Mouse (Mus musculus) cerebellum, adult 2 months (tissue): ENCODE measurements at regions not wholly inside any gene's neighbourhood (a gene's known extent, or its start where the extent isn't known, plus 50 kb on each side); places are given as distances from the start of the nearest gene placed in this dataset.

Experiments used
- DNase-seq, 2 experiments: peaks; one replicate each; pipeline ENCODE4 v3.0.0; 2021
- H3K27ac ChIP-seq: fragments of 200-500 bp; 2 replicates; pipeline ENCODE4 v1.5.1; 2012; ENCODE audit warnings: low read length, control low read depth, inconsistent platforms; ENCODE audit not compliant: insufficient read depth
- H3K27me3 ChIP-seq: fragments of 200-500 bp; 2 replicates; pipeline ENCODE4 v1.6.1; 2012; ENCODE audit warnings: inconsistent platforms, mild to moderate bottlenecking, low read length, moderate library complexity; ENCODE audit not compliant: control insufficient read depth, insufficient read depth
- H3K4me1 ChIP-seq: fragments of 200-500 bp; 2 replicates; pipeline ENCODE4 v1.6.1; 2011; ENCODE audit warnings: low read length; ENCODE audit not compliant: control insufficient read depth, insufficient read depth
- H3K4me3 ChIP-seq: fragments of 200-500 bp; replicated peaks from 2 replicates; pipeline ENCODE3; 2011; ENCODE audit warnings: mild to moderate bottlenecking, low read depth, low read length, control low read depth; ENCODE audit not compliant: insufficient read depth
- CTCF ChIP-seq: fragments of 200-500 bp; IDR thresholded peaks from 2 replicates; pipeline ENCODE4 v1.5.1; 2011; ENCODE audit warnings: low read depth, mild to moderate bottlenecking, control low read depth, low read length, moderate library complexity, borderline replicate concordance; ENCODE audit not compliant: insufficient read depth
- POLR2A ChIP-seq: fragments of 200-500 bp; IDR thresholded peaks from 2 replicates; pipeline ENCODE4 v1.6.1; 2011; ENCODE audit warnings: low read length, control low read depth, borderline replicate concordance; ENCODE audit not compliant: insufficient read depth
- WGBS: fragments of 180-500 bp; shearing (Covaris S2); methylation state at CpG from one replicate; pipeline ENCODE4 v1.1.7; 2018; 5-methylcytosine and 5-hydroxymethylcytosine counted together

DNA sequence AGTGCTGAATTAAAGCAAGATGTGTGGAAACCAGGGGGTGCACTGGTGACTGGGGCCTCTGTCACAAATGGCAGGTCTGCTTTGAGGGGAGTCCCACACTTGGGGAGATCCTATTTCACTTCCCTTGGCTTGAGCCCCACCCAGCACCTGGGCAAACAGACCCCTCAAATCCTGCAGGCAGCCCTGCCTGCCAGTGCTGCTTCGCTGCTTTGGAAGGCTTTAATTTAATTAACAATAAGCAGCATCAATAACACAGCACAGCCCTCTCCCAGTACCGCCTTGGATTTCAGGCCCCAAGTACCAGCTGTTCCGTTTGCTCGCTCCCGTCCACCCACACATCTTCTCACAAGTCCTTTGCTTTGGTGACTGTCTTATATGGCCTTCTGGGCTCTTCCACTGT lies 193.6 kb downstream of the Ackr3 start:
- 56% methylated on average over 5 of the region's 5 CpGs for WGBS
- no peaks in the 10 kb centered on the region for H3K27me3 ChIP-seq
- no peak overlapping the region for H3K4me3 ChIP-seq
- H3K27ac ChIP-seq = no peak overlapping the region
- TF ChIP-seq POLR2A (no peak), CTCF (no peak)
- no peaks in the 10 kb centered on the region for H3K4me1 ChIP-seq
- no peak for DNase-seq

DNA sequence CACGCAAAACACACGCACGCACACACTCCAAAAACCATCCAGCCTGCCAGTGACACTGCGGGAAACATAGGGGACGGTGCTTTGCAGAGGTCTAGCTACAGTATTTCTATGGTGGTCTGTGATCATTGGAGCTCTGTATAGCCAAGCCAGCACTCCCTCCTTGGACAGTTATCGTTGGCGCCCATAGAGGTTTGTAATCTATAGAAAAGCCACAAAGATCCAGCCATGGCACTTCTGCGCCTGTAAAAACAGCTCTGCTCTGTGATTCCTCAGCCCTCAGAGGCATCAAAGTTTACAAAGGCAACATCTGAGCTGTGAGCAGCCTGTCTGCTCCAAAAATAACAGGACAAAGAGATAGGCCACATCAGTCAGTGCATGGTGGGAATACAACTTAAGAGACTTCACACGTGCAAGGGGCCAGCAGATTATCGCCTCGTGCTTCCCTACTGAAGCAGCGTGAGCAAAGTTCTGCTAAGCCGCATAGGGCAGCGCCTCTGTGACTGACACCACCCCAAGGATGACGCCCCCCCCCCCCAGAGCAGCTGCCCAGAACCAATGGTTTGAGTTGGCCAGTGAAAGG lies 194.7 kb downstream of the Ackr3 start:
- Histone ChIP-seq H3K27me3 (no peaks in the 10 kb centered on the region), H3K4me3 (no peak overlapping the region), H3K27ac (no peak overlapping the region), H3K4me1 (no peaks in the 10 kb centered on the region)
- TF ChIP-seq POLR2A (no peak), CTCF (no peak)
- no peak for DNase-seq
- 94% methylated on average over 15 of the region's 15 CpGs for WGBS

DNA sequence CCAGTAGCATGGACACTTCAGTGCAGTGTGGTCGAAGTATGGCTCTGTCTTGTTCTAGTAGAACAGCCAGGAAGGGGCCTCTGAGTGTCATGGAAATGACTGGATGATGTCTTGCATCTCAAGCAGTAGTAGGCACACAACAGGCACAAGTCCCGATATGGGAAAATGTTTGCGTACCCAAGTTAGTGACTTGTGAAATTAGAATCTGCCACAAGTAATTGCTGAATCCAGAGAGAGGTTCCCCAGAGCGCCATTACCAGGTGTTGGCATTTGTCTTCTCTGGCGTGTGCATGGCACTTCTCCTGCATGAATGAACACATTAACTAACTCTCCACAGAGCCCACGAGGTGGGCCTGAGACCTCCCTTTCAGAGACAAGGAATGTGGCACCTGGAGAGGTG lies 199.3 kb downstream of the Ackr3 start:
- no peak overlapping the region for H3K27ac ChIP-seq
- DNase-seq = no peak
- TF ChIP-seq CTCF (no peak), POLR2A (no peak)
- H3K4me1 ChIP-seq = no peaks in the 10 kb centered on the region
- 50% methylated on average over 6 of the region's 6 CpGs for WGBS
- no peaks in the 10 kb centered on the region for H3K27me3 ChIP-seq
- no peak overlapping the region for H3K4me3 ChIP-seq

DNA sequence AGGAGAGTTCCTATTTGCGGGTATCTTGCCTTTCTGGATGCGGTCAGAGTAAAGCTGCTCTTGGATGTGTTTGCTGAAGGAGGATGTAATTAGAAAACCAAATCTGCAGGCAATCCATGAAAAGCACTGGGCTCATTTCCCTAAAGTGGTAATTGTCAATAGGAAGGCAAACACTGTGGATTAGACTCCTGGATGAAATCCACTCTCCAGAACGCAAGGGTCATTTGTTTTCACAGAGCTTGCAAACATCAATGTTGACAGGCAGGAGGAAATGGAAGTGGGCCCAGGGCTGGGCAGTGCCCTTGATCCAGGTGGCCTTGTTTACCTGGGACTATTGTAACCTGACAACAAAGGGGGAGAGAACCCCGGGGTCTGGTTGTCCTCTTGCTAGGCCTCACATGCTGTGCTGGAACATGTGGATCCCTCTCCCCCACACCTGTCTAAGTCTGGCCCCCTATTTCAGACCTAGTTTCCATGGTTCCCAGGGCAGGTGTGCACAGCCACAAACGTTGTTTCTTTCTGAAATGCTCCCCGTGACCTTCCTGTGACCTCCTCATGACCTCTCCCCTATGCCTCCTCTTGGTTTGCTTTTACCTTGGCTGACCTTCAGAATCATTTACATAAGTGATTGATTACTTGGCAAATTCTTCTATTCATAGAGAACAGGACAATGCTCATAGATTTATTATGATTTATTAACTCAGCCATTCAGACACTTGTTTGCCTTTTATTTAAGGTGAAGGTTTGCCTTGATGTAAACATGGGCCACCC lies 197.9 kb upstream of the Cops8 start:
- Histone ChIP-seq H3K27me3 (no peaks in the 10 kb centered on the region), H3K27ac (no peak overlapping the region), H3K4me3 (no peak overlapping the region), H3K4me1 (no peaks in the 10 kb centered on the region)
- TF ChIP-seq POLR2A (no peak), CTCF (no peak)
- 69% methylated on average over 6 of the region's 6 CpGs for WGBS
- no peak for DNase-seq

DNA sequence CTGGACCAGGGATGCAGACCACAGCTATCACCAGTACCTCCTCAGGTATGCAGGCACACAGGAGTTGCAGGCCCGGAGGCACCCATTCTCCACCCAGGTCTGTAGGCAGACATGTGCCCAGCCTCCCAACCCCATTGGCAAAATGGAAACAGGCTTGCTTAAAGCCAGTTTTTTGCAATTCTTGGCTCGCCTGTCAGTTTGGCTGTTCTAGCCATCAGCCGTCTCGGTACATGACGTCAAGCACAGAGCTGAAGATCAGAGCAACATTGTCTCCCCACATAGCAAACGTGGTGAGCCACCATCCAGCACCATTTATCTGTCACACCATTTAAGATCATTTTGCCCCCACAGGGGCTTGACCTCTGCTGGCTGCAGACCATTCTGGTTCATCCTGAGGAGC lies 196.1 kb upstream of the Cops8 start:
- no peak overlapping the region for H3K4me3 ChIP-seq
- no peak for DNase-seq
- H3K27me3 ChIP-seq = no peaks in the 10 kb centered on the region
- 84% methylated on average over 6 of the region's 6 CpGs for WGBS
- no peak for TF ChIP-seq POLR2A
- no peak for TF ChIP-seq CTCF
- no peak overlapping the region for H3K27ac ChIP-seq
- H3K4me1 ChIP-seq = no peaks in the 10 kb centered on the region

DNA sequence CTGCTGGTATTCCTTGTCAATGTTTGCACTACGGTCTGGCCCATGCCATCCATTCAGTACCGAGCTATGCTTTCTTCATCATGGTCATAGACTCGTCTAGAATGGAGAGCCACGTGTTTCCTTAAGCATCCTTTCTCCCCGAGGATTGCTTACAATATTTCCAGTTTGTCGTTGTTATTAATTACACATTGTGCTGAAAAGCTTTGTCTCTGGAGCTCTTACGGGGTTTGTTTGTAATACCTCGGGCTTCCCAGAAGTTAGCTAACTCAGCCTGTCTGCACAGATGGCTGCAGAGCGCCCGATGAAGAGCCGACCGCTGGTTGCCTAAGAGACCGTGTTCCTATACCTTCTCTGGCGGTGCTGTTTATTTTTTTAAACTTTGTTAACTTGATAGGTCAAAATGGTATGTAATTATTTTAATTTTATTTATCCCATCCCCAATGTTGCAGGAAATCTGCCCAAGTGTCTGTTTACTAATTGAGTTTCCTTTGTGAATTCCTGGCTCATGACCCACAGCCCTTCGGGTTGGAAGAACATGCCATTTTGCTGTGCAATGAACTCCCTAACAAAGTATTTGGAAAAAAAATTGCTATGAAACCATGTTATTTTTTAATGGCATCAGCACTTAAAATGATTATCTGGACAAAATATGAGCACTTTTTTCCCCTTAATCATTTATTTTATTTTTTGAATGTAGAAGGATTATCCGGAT lies 194.1 kb upstream of the Cops8 start:
- Histone ChIP-seq H3K4me1 (peaks cover under 1% of the 10 kb centered on the region; the same call in 1 of the 2 replicates), H3K27ac (no peak overlapping the region)

DNA sequence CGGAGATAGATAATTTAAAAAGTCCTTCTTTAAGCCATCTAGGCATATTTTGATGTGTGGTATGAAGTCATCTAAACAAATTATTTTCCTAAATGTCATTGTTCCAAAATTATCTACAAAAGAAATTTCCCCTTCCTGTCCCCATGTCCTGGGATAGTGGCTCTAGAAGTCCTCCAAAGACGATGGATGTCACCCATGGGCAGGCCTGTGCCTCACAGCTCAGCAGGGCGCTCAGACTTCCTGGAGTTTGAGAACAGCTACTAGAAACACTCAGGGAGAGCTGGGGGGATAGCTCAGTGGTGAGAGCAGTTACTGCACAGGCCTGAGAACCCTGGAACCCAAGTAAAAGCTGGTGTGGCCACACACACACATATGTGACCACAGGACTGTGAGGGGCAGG lies 193.5 kb upstream of the Cops8 start:
- WGBS = 87% methylated on average over 3 of the region's 3 CpGs
- TF ChIP-seq POLR2A (no peak), CTCF (no peak)

More for the DNA sequence above, 194.1 kb upstream of the Cops8 start:
- Histone ChIP-seq H3K4me3 (no peak overlapping the region), H3K27me3 (no peaks in the 10 kb centered on the region)
- TF ChIP-seq POLR2A (no peak), CTCF (no peak)
- 82% methylated on average over 16 of the region's 16 CpGs for WGBS
- no peak for DNase-seq

More for the DNA sequence above, 193.5 kb upstream of the Cops8 start:
- no peak overlapping the region for H3K27ac ChIP-seq
- DNase-seq = no peak
- no peak overlapping the region for H3K4me3 ChIP-seq
- H3K4me1 ChIP-seq = peaks cover 5% of the 10 kb centered on the region; the same call in 1 of the 2 replicates
- no peaks in the 10 kb centered on the region for H3K27me3 ChIP-seq
